Mouse (Mus musculus): ENCODE measurements around the gene Olfr1375. TPM values are rescaled to one million over a fixed set of nuclear protein-coding genes. Genes with fewer than 3 reads are reported as not detected.

Gene Olfr1375
- polyA plus RNA-seq, 1 experiment: not detected

GRCm38 (mm10) chr11:51059151-51059571 lies 11.3 kb downstream of the Olfr1375 start, which contains the start of gene Zfp354a:
TSS of gene Zfp354a (plus strand) at chr11:51059257.
- H3K4me3 ChIP-seq (ENCODE audit: low read depth, low read length): peak within 1 kb of the TSS; percentile 92
- H3K9ac ChIP-seq (ENCODE audit: low read depth, poor library complexity, severe bottlenecking): peak within 1 kb of the TSS; percentile 42
- peaks cover 2% of the 10 kb centered on the region for H3K4me1 ChIP-seq (ENCODE audit: control insufficient read depth, insufficient read depth, low read length)
- no peak within 1 kb of the TSS for H3K27ac ChIP-seq (ENCODE audit: insufficient read depth, low read length)
- no peaks in the 10 kb centered on the region for H3K27me3 ChIP-seq (ENCODE audit: control insufficient read depth, insufficient read depth, low read length, poor library complexity, severe bottlenecking)
- no peak for TF ChIP-seq POLR2A (IDR thresholded peaks at IDR 0.05; ENCODE audit: insufficient read depth, low read length)
- no peak for TF ChIP-seq EP300 (IDR thresholded peaks at IDR 0.05; ENCODE audit: insufficient read depth, low read depth, low read length)
- no peak for TF ChIP-seq CTCF (IDR thresholded peaks at IDR 0.05; ENCODE audit: low read depth, low read length)
- no peaks in the 10 kb centered on the region for H3K9me3 ChIP-seq (replicated peaks; ENCODE audit: control insufficient read depth, insufficient read depth, low read length, poor library complexity, severe bottlenecking)
- H3K36me3 ChIP-seq (ENCODE audit: control insufficient read depth, insufficient read depth, low read length, poor library complexity, severe bottlenecking): no peaks in the 10 kb centered on the region

GRCm38 (mm10) chr11:51059640-51060039 lies 11.7 kb downstream of the Olfr1375 start:
- Histone ChIP-seq H3K36me3 (ENCODE audit: control insufficient read depth, insufficient read depth, low read length, poor library complexity, severe bottlenecking) (no peaks in the 10 kb centered on the region), H3K4me1 (ENCODE audit: control insufficient read depth, insufficient read depth, low read length) (peaks cover 2% of the 10 kb centered on the region), H3K27ac (ENCODE audit: insufficient read depth, low read length) (no peak overlapping the region), H3K27me3 (ENCODE audit: control insufficient read depth, insufficient read depth, low read length, poor library complexity, severe bottlenecking) (no peaks in the 10 kb centered on the region), H3K4me3 (ENCODE audit: low read depth, low read length) (peak overlapping the region; percentile 92), H3K9me3 (replicated peaks; ENCODE audit: control insufficient read depth, insufficient read depth, low read length, poor library complexity, severe bottlenecking) (no peaks in the 10 kb centered on the region), H3K9ac (ENCODE audit: low read depth, poor library complexity, severe bottlenecking) (peak overlapping the region; percentile 42)
- TF ChIP-seq CTCF (IDR thresholded peaks at IDR 0.05; ENCODE audit: low read depth, low read length) (no peak), POLR2A (IDR thresholded peaks at IDR 0.05; ENCODE audit: insufficient read depth, low read length) (no peak), EP300 (IDR thresholded peaks at IDR 0.05; ENCODE audit: insufficient read depth, low read depth, low read length) (no peak)

GRCm38 (mm10) chr11:51060981-51061380 lies 13.1 kb downstream of the Olfr1375 start:
- no peak for TF ChIP-seq CTCF (IDR thresholded peaks at IDR 0.05; ENCODE audit: low read depth, low read length)
- no peak for TF ChIP-seq POLR2A (IDR thresholded peaks at IDR 0.05; ENCODE audit: insufficient read depth, low read length)
- TF ChIP-seq EP300 (IDR thresholded peaks at IDR 0.05; ENCODE audit: insufficient read depth, low read depth, low read length): no peak
- peaks cover 2% of the 10 kb centered on the region for H3K4me1 ChIP-seq (ENCODE audit: control insufficient read depth, insufficient read depth, low read length)
- no peak overlapping the region for H3K4me3 ChIP-seq (ENCODE audit: low read depth, low read length)
- no peak overlapping the region for H3K9ac ChIP-seq (ENCODE audit: low read depth, poor library complexity, severe bottlenecking)
- no peaks in the 10 kb centered on the region for H3K36me3 ChIP-seq (ENCODE audit: control insufficient read depth, insufficient read depth, low read length, poor library complexity, severe bottlenecking)
- H3K27me3 ChIP-seq (ENCODE audit: control insufficient read depth, insufficient read depth, low read length, poor library complexity, severe bottlenecking): no peaks in the 10 kb centered on the region
- H3K27ac ChIP-seq (ENCODE audit: insufficient read depth, low read length): no peak overlapping the region
- no peaks in the 10 kb centered on the region for H3K9me3 ChIP-seq (replicated peaks; ENCODE audit: control insufficient read depth, insufficient read depth, low read length, poor library complexity, severe bottlenecking)

GRCm38 (mm10) chr11:51063276-51063675 lies 15.4 kb downstream of the Olfr1375 start:
- Histone ChIP-seq H3K27me3 (ENCODE audit: control insufficient read depth, insufficient read depth, low read length, poor library complexity, severe bottlenecking) (no peaks in the 10 kb centered on the region), H3K4me3 (ENCODE audit: low read depth, low read length) (no peak overlapping the region), H3K27ac (ENCODE audit: insufficient read depth, low read length) (no peak overlapping the region), H3K4me1 (ENCODE audit: control insufficient read depth, insufficient read depth, low read length) (peaks cover 2% of the 10 kb centered on the region), H3K9me3 (replicated peaks; ENCODE audit: control insufficient read depth, insufficient read depth, low read length, poor library complexity, severe bottlenecking) (no peaks in the 10 kb centered on the region), H3K36me3 (ENCODE audit: control insufficient read depth, insufficient read depth, low read length, poor library complexity, severe bottlenecking) (no peaks in the 10 kb centered on the region), H3K9ac (ENCODE audit: low read depth, poor library complexity, severe bottlenecking) (no peak overlapping the region)
- no peak for TF ChIP-seq CTCF (IDR thresholded peaks at IDR 0.05; ENCODE audit: low read depth, low read length)
- TF ChIP-seq EP300 (IDR thresholded peaks at IDR 0.05; ENCODE audit: insufficient read depth, low read depth, low read length): no peak
- TF ChIP-seq POLR2A (IDR thresholded peaks at IDR 0.05; ENCODE audit: insufficient read depth, low read length): no peak

GRCm38 (mm10) chr11:51063841-51064240 lies 15.9 kb downstream of the Olfr1375 start:
- Histone ChIP-seq H3K27me3 (ENCODE audit: control insufficient read depth, insufficient read depth, low read length, poor library complexity, severe bottlenecking) (no peaks in the 10 kb centered on the region), H3K36me3 (ENCODE audit: control insufficient read depth, insufficient read depth, low read length, poor library complexity, severe bottlenecking) (no peaks in the 10 kb centered on the region), H3K9ac (ENCODE audit: low read depth, poor library complexity, severe bottlenecking) (no peak overlapping the region), H3K9me3 (replicated peaks; ENCODE audit: control insufficient read depth, insufficient read depth, low read length, poor library complexity, severe bottlenecking) (no peaks in the 10 kb centered on the region), H3K4me1 (ENCODE audit: control insufficient read depth, insufficient read depth, low read length) (peaks cover 2% of the 10 kb centered on the region), H3K4me3 (ENCODE audit: low read depth, low read length) (no peak overlapping the region), H3K27ac (ENCODE audit: insufficient read depth, low read length) (no peak overlapping the region)
- TF ChIP-seq POLR2A (IDR thresholded peaks at IDR 0.05; ENCODE audit: insufficient read depth, low read length): no peak
- no peak for TF ChIP-seq EP300 (IDR thresholded peaks at IDR 0.05; ENCODE audit: insufficient read depth, low read depth, low read length)
- no peak for TF ChIP-seq CTCF (IDR thresholded peaks at IDR 0.05; ENCODE audit: low read depth, low read length)

GRCm38 (mm10) chr11:51084527-51084926 lies 36.6 kb downstream of the Olfr1375 start:
- Histone ChIP-seq H3K9me3 (replicated peaks; ENCODE audit: control insufficient read depth, insufficient read depth, low read length, poor library complexity, severe bottlenecking) (no peaks in the 10 kb centered on the region), H3K4me1 (ENCODE audit: control insufficient read depth, insufficient read depth, low read length) (no peaks in the 10 kb centered on the region), H3K9ac (ENCODE audit: low read depth, poor library complexity, severe bottlenecking) (no peak overlapping the region), H3K27ac (ENCODE audit: insufficient read depth, low read length) (no peak overlapping the region), H3K4me3 (ENCODE audit: low read depth, low read length) (no peak overlapping the region), H3K27me3 (ENCODE audit: control insufficient read depth, insufficient read depth, low read length, poor library complexity, severe bottlenecking) (no peaks in the 10 kb centered on the region), H3K36me3 (ENCODE audit: control insufficient read depth, insufficient read depth, low read length, poor library complexity, severe bottlenecking) (no peaks in the 10 kb centered on the region)
- no peak for TF ChIP-seq POLR2A (IDR thresholded peaks at IDR 0.05; ENCODE audit: insufficient read depth, low read length)
- TF ChIP-seq EP300 (IDR thresholded peaks at IDR 0.05; ENCODE audit: insufficient read depth, low read depth, low read length): no peak
- TF ChIP-seq CTCF (IDR thresholded peaks at IDR 0.05; ENCODE audit: low read depth, low read length): no peak

All from ES-Bruce4 (cell line).